Mouse (Mus musculus) E14TG2a.4 (cell line): Measurements from ENCODE around the gene Sf3a3.

Experiments used
- CTCF ChIP-seq: conservative IDR thresholded peaks from 2 replicates; pipeline ENCODE4 v1.5.1; 2014; ENCODE audit warnings: low read length
- NANOG ChIP-seq: IDR thresholded peaks from 2 replicates; pipeline ENCODE4 v1.6.1; 2014; ENCODE audit warnings: borderline replicate concordance, low read length, mixed read lengths
- POU5F1 ChIP-seq: IDR thresholded peaks from 2 replicates; pipeline ENCODE4 v1.6.1; 2014; ENCODE audit warnings: low read length, borderline replicate concordance

DNA sequence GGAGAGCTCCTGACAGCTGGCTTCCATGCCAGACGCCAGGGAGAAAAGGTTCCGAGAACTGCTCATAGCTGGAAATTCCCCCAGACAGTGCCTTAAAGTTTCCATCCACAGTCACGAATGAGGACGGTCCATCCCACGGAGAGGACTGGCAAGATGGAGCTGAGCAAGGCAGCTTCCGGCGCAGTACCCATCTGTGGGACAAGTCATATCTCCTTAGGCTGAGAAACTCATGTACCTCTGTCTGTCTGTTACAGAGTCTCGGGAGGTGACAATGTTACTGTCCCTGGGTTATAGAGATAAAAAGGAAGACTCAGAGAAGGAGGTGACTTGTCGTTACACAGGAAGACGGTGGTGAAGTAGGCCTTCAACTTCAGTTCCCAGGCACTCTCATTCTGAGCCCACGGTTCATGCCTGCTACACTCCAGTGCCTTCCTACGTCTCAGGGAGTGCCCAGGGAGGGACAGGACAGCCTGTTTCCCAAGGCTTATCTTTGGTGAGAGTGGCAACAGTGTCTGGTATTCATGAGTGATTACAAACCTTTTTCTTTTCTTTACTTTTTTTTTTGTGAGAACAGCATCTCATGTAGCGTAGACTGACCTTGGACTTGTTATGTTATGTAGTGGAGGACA, 54.5 kb downstream of the Sf3a3 start:
- TF ChIP-seq CTCF (no peak), NANOG (no peak), POU5F1 (no peak)
